Mouse (Mus musculus) macrophage (primary cell): Measurements from ENCODE around the gene Ucma. TPM values are rescaled to one million over a fixed set of nuclear protein-coding genes. Genes with fewer than 3 reads are reported as not detected.

Experiments
- polyA plus RNA-seq: library from polyadenylated mRNA; stranded (reverse); fragments of 250-400 nt; gene quantifications from 3 replicates; pipeline ENCODE4 v1.2.4, GENCODE M21; 2018; ENCODE audit warnings: inconsistent platforms

The Ucma gene
- polyA plus RNA-seq, 1 experiment from 2014 or later: not detected

Other genes starting within 250 kb of the Ucma start
- gene Sephs1, start 94.6 kb upstream of the Ucma start, polyA plus RNA-seq: 15.6 to 16.6 TPM (median 16.2 TPM) in 3 replicates
- 56.1 to 78.9 TPM (median 69.0 TPM) in 3 replicates for gene Phyh, start 57.1 kb upstream of the Ucma start, polyA plus RNA-seq
- gene Mcm10, start 36.7 kb downstream of the Ucma start, polyA plus RNA-seq: 2.3 to 20.4 TPM (median 4.4 TPM) in 3 replicates
- 18.8 to 83.1 TPM (median 36.1 TPM) in 3 replicates for gene Optn, start 87.9 kb downstream of the Ucma start, polyA plus RNA-seq
- not detected in 3 replicates for gene Ccdc3, start 161.7 kb downstream of the Ucma start, polyA plus RNA-seq